Mouse (Mus musculus) left cerebral cortex, postnatal 10 days (tissue): ENCODE measurements around the gene Rasa3. TPM values are rescaled to one million over a fixed set of nuclear protein-coding genes. Genes with fewer than 3 reads are reported as not detected.

Experiments used
- DNase-seq, 2 experiments: peaks; one replicate each; pipeline ENCODE4 v3.0.0; 2021 to 2022; ENCODE audit warnings: low spot score in 2 of 2, mixed read lengths in 1 of 2; ENCODE audit errors: extremely low spot score in 1 of 2
- intact Hi-C: fragments of 180-260 bp; cut with DNase I; formaldehyde crosslinking; loops from one replicate; pipeline ENCODE4 v1.15.1; 2025
- total RNA-seq, 2 experiments: library from RNA; stranded (reverse); gene quantifications; 2 replicates each; pipeline ENCODE4 v1.2.3; 2021

The Rasa3 gene
- total RNA-seq, 2 experiments from 2014 or later = 55.6 to 56.9 TPM

GRCm38 (mm10) chr8:13537102-13537501, 140.3 kb downstream of the Rasa3 start:
- DNase-seq = no peak
- intact Hi-C loops = no loop called here

- intact Hi-C loops = no loop called here
Measured at GRCm38 (mm10) chr8:13533123-13533522, 144.3 kb downstream of the Rasa3 start.

GRCm38 (mm10) chr8:13531602-13532171, 145.7 kb downstream of the Rasa3 start:
- intact Hi-C loops = no loop called here
- peak in 1 of 2 experiments; percentile 24 for DNase-seq

More at GRCm38 (mm10) chr8:13533123-13533522, 144.3 kb downstream of the Rasa3 start:
- no peak for DNase-seq

GRCm38 (mm10) chr8:13530941-13531340, 146.5 kb downstream of the Rasa3 start:
- intact Hi-C loops = no loop called here
- DNase-seq = peak; percentile 68 to 96

GRCm38 (mm10) chr8:13530401-13530800, 147.0 kb downstream of the Rasa3 start:
- intact Hi-C loops = no loop called here
- DNase-seq = no peak

- intact Hi-C loops = no loop called here
- DNase-seq = peak; percentile 81 to 91
Measured at GRCm38 (mm10) chr8:13529891-13530316, 147.5 kb downstream of the Rasa3 start.

- peak in 1 of 2 experiments; percentile 42 for DNase-seq
- intact Hi-C loops = no loop called here
Measured at GRCm38 (mm10) chr8:13529011-13529840, 148.2 kb downstream of the Rasa3 start.

GRCm38 (mm10) chr8:13521392-13521791, 156.0 kb downstream of the Rasa3 start:
- no peak for DNase-seq
- intact Hi-C loops = no loop called here

GRCm38 (mm10) chr8:13520349-13520748, 157.1 kb downstream of the Rasa3 start:
- intact Hi-C loops = no loop called here
- no peak for DNase-seq

GRCm38 (mm10) chr8:13519503-13519902, 157.9 kb downstream of the Rasa3 start:
- intact Hi-C loops = no loop called here
- DNase-seq = peak in 1 of 2 experiments; percentile 32

- intact Hi-C loops = no loop called here
- DNase-seq = no peak
Measured at GRCm38 (mm10) chr8:13517284-13517781, 160.1 kb downstream of the Rasa3 start.

Other genes starting within 250 kb of the Rasa3 start
- gene Tmem255b, start 242.4 kb downstream of the Rasa3 start, total RNA-seq = 1 to 10 TPM; 6.8 to 7.4 TPM
- gene Gas6, start 183.1 kb downstream of the Rasa3 start, total RNA-seq = 100 to 1,000 TPM; 125 to 126 TPM
- under 1 TPM in 1 of 2 experiments, not detected in 1; 0.34 TPM for gene 1700029H14Rik, start 115.1 kb downstream of the Rasa3 start, total RNA-seq
- gene Cfap97d2, start 28.3 kb upstream of the Rasa3 start, total RNA-seq = 1 to 10 TPM in 1 of 2 experiments, under 1 TPM in 1; 0.75 to 1.5 TPM
- 10 to 100 TPM; 60.7 to 67.1 TPM for gene Cdc16, start 80.1 kb upstream of the Rasa3 start, total RNA-seq
- gene Upf3a, start 108.0 kb upstream of the Rasa3 start, total RNA-seq = 10 to 100 TPM; 35.5 to 38.4 TPM
- not detected for gene AF366264, start 160.8 kb upstream of the Rasa3 start, total RNA-seq
- gene Champ1, start 192.0 kb upstream of the Rasa3 start, total RNA-seq = 10 to 100 TPM; 37.5 to 37.7 TPM
- gene Coprs, start 212.7 kb upstream of the Rasa3 start, total RNA-seq = 10 to 100 TPM; 31.3 to 31.6 TPM